ENCODE assay signal across 24 mouse cellular contexts in genomic region chr14:48099354-48099753, GRCm38 (mm10). TPM values are rescaled to one million over a fixed set of nuclear protein-coding genes. Genes with fewer than 3 reads are reported as not detected.
DNase-seq lines count a peak whose midpoint lies in the region; ATAC-seq and TF ChIP-seq lines count a peak whose summit lies in the region.
"Had no signal": no experiment of that assay in that cellular context is flagged by ENCODE, and none has a peak within 500 bp of the region (broad histone marks: within the 10 kb centered on the region; RNA-seq: fewer than 3 reads in every experiment).

No protein-coding gene starts in this region.

- TF ChIP-seq EP300 in liver, postnatal 0 days (IDR thresholded peaks at IDR 0.05; ENCODE audit: low read depth): no peak

- no peak for TF ChIP-seq CTCF in liver, postnatal 0 days (IDR thresholded peaks at IDR 0.05; ENCODE audit: low read depth)

- no peaks in the 10 kb centered on the region for H3K9me3 ChIP-seq in liver, postnatal 0 days (ENCODE audit: low read length)
- no peaks in the 10 kb centered on the region for H3K9me3 ChIP-seq in liver, embryonic 12.5 days (replicated peaks)
- H3K9me3 ChIP-seq: embryonic facial prominence, embryonic 10.5 days; forebrain, embryonic 10.5 days; G1E; heart, embryonic 10.5 days; hindbrain, embryonic 12.5 days had no signal

- 43% methylated on average over 1 of the region's 1 CpGs for WGBS in liver, postnatal 0 days (ENCODE audit: insufficient replicate concordance)
- 39% methylated on average over 1 of the region's 1 CpGs for WGBS in liver, embryonic 12.5 days (ENCODE audit: insufficient replicate concordance)

- no peak overlapping the region for H3K4me2 ChIP-seq in liver, postnatal 0 days (ENCODE audit: low read depth, low read length)
- H3K4me2 ChIP-seq in liver, embryonic 12.5 days: no peak overlapping the region
- H3K4me2 ChIP-seq: hindbrain, embryonic 12.5 days had no signal

- no peaks in the 10 kb centered on the region for H3K27me3 ChIP-seq in liver, postnatal 0 days (ENCODE audit: insufficient read depth, low read length)
- no peaks in the 10 kb centered on the region for H3K27me3 ChIP-seq in liver, embryonic 12.5 days (replicated peaks)
- H3K27me3 ChIP-seq: hindbrain, embryonic 12.5 days had no signal

- H3K36me3 ChIP-seq in liver, postnatal 0 days (replicated peaks; ENCODE audit: insufficient read depth, low read length): no peaks in the 10 kb centered on the region
- no peaks in the 10 kb centered on the region for H3K36me3 ChIP-seq in liver, embryonic 12.5 days
- H3K36me3 ChIP-seq: embryonic facial prominence, embryonic 10.5 days; forebrain, embryonic 10.5 days; G1E; heart, embryonic 10.5 days; hindbrain, embryonic 12.5 days had no signal

- no peak overlapping the region for H3K4me3 ChIP-seq in liver, postnatal 0 days (ENCODE audit: low read depth, low read length)
- no peak overlapping the region for H3K4me3 ChIP-seq in liver, embryonic 12.5 days
- H3K4me3 ChIP-seq: embryonic facial prominence, embryonic 10.5 days; forebrain, embryonic 10.5 days; heart, embryonic 10.5 days; hindbrain, embryonic 12.5 days had no signal

- no peak for DNase-seq in liver, postnatal 0 days
- DNase-seq in NIH3T3 (ENCODE audit: low read depth) (peak; percentile 34), ZHBTc4 (ENCODE audit: low read depth, low spot score) (peak; percentile 34)
- DNase-seq in gonadal fat pad, adult 2 months (ENCODE audit: low read depth): peak; percentile 33
- no peak for DNase-seq in layer of hippocampus, adult 11-12 months (ENCODE audit: low spot score)
- DNase-seq in gastrocnemius, postnatal 10 days: no peak
- DNase-seq: adrenal gland, adult 8-10 months; cerebellum, adult 18-20 months; cerebellum, adult 9-11 months; cerebellum, postnatal 36 days; gastrocnemius, postnatal 25 days; heart, adult 18-20 months; heart, postnatal 10 days; heart, postnatal 4 days had no signal

- no peaks in the 10 kb centered on the region for H3K4me1 ChIP-seq in liver, postnatal 0 days (ENCODE audit: insufficient read depth)
- H3K4me1 ChIP-seq in liver, embryonic 12.5 days: no peaks in the 10 kb centered on the region
- H3K4me1 ChIP-seq: heart, embryonic 10.5 days; hindbrain, embryonic 12.5 days had no signal

- ATAC-seq in liver, postnatal 0 days: no peak
- ATAC-seq in liver, embryonic 12.5 days: no peak
- ATAC-seq: forebrain, embryonic 16.5 days; hindbrain, embryonic 16.5 days; inflammation-experienced regulatory T-cells, adult 6 months; intestine, postnatal 0 days had no signal

- no peak overlapping the region for H3K9ac ChIP-seq in liver, postnatal 0 days (replicated peaks)
- no peak overlapping the region for H3K9ac ChIP-seq in liver, embryonic 12.5 days
- H3K9ac ChIP-seq: hindbrain, embryonic 12.5 days had no signal

- H3K27ac ChIP-seq in liver, postnatal 0 days (ENCODE audit: low read depth): 0 out of 2 replicates have a peak overlapping the region, but pooled peaks have one; percentile 22
- H3K27ac ChIP-seq in liver, embryonic 12.5 days: no peak overlapping the region
- H3K27ac ChIP-seq: embryonic facial prominence, embryonic 10.5 days; forebrain, embryonic 10.5 days; heart, embryonic 10.5 days; hindbrain, embryonic 12.5 days had no signal

RNA-seq across cellular contexts. Expression of gene Peli2, which starts 21.3 kb away (rescaled TPM):
- polyA plus RNA-seq in liver, postnatal 0 days (2015; fragmentation: Nextera tagmentation; extraction: Ambion mirVana): 1.5 and 2.8 TPM in 2 replicates
- 1.7 and 1.8 TPM in 2 replicates for polyA plus RNA-seq in liver, embryonic 12.5 days (2016; fragmentation: Nextera tagmentation; extraction: Ambion mirVana)
- 29.9 and 31.4 TPM in 2 replicates for polyA plus RNA-seq in gonadal fat pad, adult 2 months (2012; rRNA removed)
- 10 to 100 TPM; 15.9 to 18.3 TPM for total RNA-seq in gastrocnemius, postnatal 10 days (2021)
- polyA plus RNA-seq: G1E had no signal

Comparison
In these comparisons a context has a peak if more than half of its experiments do, and no peak if none do; other contexts are left out.
1. DNase-seq: peak in NIH3T3 (single experiment), ZHBTc4 (single experiment) and gonadal fat pad, adult 2 months (single experiment); none in liver, postnatal 0 days (single experiment), layer of hippocampus, adult 11-12 months (single experiment) and gastrocnemius, postnatal 10 days (single experiment).